Mouse (Mus musculus) midbrain, embryonic 12.5 days (tissue): Measurements from ENCODE around the gene Tfb1m. TPM values are rescaled to one million over a fixed set of nuclear protein-coding genes. Genes with fewer than 3 reads are reported as not detected.

Source experiments
- ATAC-seq: fragments of 200-750 bp; cut with Nextera tagmentation; 2 replicates; pipeline ENCODE4 v1.8.0; 2017; ENCODE audit warnings: low read depth, moderate TSS enrichment, moderate library complexity; ENCODE audit not compliant: low FRiP score
- H3K27ac ChIP-seq: fragments of 300-500 bp; sonication (generic); replicated peaks from 2 replicates; pipeline ENCODE4 v1.5.1; 2016; ENCODE audit warnings: mild to moderate bottlenecking
- H3K27me3 ChIP-seq: fragments of 300-500 bp; sonication (generic); 2 replicates; pipeline ENCODE4 v1.6.1; 2016; ENCODE audit warnings: mild to moderate bottlenecking
- H3K36me3 ChIP-seq: fragments of 300-500 bp; sonication (generic); 2 replicates; pipeline ENCODE4 v1.6.1; 2016
- H3K4me1 ChIP-seq: fragments of 300-500 bp; sonication (generic); 2 replicates; pipeline ENCODE4 v1.6.1; 2016
- H3K4me2 ChIP-seq: fragments of 300-500 bp; sonication (generic); replicated peaks from 2 replicates; pipeline ENCODE4 v1.6.1; 2016; ENCODE audit warnings: mild to moderate bottlenecking, moderate library complexity
- H3K4me3 ChIP-seq: fragments of 300-500 bp; sonication (generic); 2 replicates; pipeline ENCODE4 v1.5.1; 2016; ENCODE audit warnings: mild to moderate bottlenecking
- H3K9ac ChIP-seq: fragments of 300-500 bp; sonication (generic); replicated peaks from 2 replicates; pipeline ENCODE4 v1.6.1; 2016; ENCODE audit warnings: mild to moderate bottlenecking, moderate library complexity
- H3K9me3 ChIP-seq: fragments of 300-500 bp; sonication (generic); 2 replicates; pipeline ENCODE4 v1.6.1; 2016; ENCODE audit warnings: mild to moderate bottlenecking
- WGBS: fragments of 180-500 bp; shearing (Covaris S2); methylation state at CpG from one replicate; pipeline ENCODE4 v1.1.7; 2016; 5-methylcytosine and 5-hydroxymethylcytosine counted together
- polyA plus RNA-seq: library from polyadenylated mRNA; unstranded; fragments of >200 nt; fragmentation: Nextera tagmentation; extraction: Ambion mirVana; gene quantifications from 2 replicates; pipeline ENCODE4 v1.2.1, GENCODE M21; 2016

The Tfb1m gene
- polyA plus RNA-seq, 1 experiment from 2014 or later = 16.3 TPM

DNA sequence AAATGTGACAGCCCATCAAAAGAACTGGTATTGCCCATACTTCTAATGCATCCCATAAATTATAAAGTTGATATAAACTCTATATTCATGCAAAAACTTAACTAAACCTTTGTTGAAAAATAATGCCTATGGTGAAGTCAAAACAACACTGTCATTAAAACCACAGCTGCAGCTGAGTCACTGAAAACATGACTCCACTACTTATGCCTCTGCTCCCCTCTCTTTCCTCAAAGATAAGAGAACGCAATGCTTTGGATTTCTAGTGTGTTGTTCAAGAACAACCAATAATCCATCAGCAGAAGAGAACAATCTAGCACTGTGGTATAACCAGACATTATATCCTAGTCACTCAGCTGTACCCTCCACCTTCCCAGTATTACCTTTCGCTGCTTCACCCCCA is 17.3 kb downstream of the Tfb1m start:
- WGBS = 97% methylated on average over 2 of the region's 2 CpGs
- Histone ChIP-seq H3K27me3 (no peaks in the 10 kb centered on the region), H3K36me3 (peaks cover 9% of the 10 kb centered on the region; the same call in 1 of the 2 replicates), H3K4me2 (no peak overlapping the region), H3K9me3 (no peaks in the 10 kb centered on the region), H3K27ac (no peak overlapping the region), H3K9ac (no peak overlapping the region), H3K4me1 (no peaks in the 10 kb centered on the region), H3K4me3 (no peak overlapping the region)
- ATAC-seq = no peak

DNA sequence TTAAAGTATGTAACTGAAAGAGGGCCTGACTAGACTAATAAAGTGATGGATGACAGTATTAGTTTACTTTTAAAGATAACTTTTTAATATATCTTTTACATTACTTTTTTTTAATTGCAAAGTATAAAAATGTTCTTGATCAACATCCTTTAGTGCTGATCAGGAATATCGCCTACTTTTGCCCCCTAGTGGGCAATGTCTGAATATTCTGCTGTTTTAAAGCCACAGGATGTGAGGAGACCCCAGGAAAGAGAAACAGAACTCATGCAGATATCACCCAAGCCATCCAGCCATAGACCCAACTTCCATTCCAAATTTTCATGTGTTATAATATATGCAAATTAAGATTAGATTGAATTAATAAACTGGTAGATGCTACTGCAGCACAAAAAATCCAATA is 24.2 kb downstream of the Tfb1m start:
- Histone ChIP-seq H3K27ac (no peak overlapping the region), H3K27me3 (no peaks in the 10 kb centered on the region), H3K9me3 (no peaks in the 10 kb centered on the region), H3K4me1 (no peaks in the 10 kb centered on the region), H3K4me2 (no peak overlapping the region), H3K4me3 (no peak overlapping the region), H3K9ac (no peak overlapping the region), H3K36me3 (no peaks in the 10 kb centered on the region)
- ATAC-seq = no peak
- 22% methylated on average over 1 of the region's 1 CpGs for WGBS

DNA sequence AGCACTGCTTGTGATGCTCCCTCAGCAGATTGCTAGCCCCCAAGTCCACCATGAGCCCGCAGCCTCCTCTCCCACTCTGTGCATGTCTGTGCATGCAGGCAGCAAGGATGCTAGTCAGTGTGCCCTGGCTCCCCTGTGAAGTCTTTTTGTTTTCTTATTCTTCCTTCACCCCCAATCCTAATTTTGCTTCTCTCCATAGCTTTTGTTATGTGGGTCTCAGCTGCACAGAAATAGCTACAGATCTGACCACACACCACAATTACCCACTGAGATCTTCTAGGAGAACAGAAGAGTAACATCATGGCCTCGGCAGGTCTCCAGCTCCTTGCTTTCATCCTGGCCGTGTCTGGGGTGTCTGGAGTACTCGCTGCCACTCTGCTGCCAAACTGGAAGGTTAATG is 25.3 kb downstream of the Tfb1m start, which contains the start of gene Cldn20:
Gene Cldn20 (plus strand): TSS at position 301 of the 400 bp plus-strand sequence.
- ATAC-seq = no peak
- Histone ChIP-seq H3K4me3 (no peak within 1 kb of the TSS), H3K27me3 (no peaks in the 10 kb centered on the region), H3K9me3 (no peaks in the 10 kb centered on the region), H3K4me2 (no peak within 1 kb of the TSS), H3K4me1 (no peaks in the 10 kb centered on the region), H3K36me3 (no peaks in the 10 kb centered on the region), H3K9ac (no peak within 1 kb of the TSS), H3K27ac (no peak within 1 kb of the TSS)
- 83% methylated on average over 4 of the region's 4 CpGs for WGBS

- 84% methylated on average over 1 of the region's 1 CpGs for WGBS
- no peak for ATAC-seq
- no peak overlapping the region for H3K9ac ChIP-seq
- no peak overlapping the region for H3K27ac ChIP-seq
- H3K9me3 ChIP-seq = no peaks in the 10 kb centered on the region
- H3K36me3 ChIP-seq = no peaks in the 10 kb centered on the region
- no peaks in the 10 kb centered on the region for H3K4me1 ChIP-seq
- no peak overlapping the region for H3K4me3 ChIP-seq
- no peak overlapping the region for H3K4me2 ChIP-seq
- H3K27me3 ChIP-seq = no peaks in the 10 kb centered on the region
These were observed 25.9 kb downstream of the Tfb1m start for GRCm38 (mm10) chr17:3531641-3532040.

GRCm38 (mm10) chr17:3530549-3530948 is 27.0 kb downstream of the Tfb1m start:
- Histone ChIP-seq H3K27ac (no peak overlapping the region), H3K36me3 (no peaks in the 10 kb centered on the region), H3K9ac (no peak overlapping the region), H3K9me3 (no peaks in the 10 kb centered on the region), H3K4me1 (no peaks in the 10 kb centered on the region), H3K27me3 (no peaks in the 10 kb centered on the region), H3K4me3 (no peak overlapping the region), H3K4me2 (no peak overlapping the region)
- 58% methylated on average over 7 of the region's 7 CpGs for WGBS
- no peak for ATAC-seq

DNA sequence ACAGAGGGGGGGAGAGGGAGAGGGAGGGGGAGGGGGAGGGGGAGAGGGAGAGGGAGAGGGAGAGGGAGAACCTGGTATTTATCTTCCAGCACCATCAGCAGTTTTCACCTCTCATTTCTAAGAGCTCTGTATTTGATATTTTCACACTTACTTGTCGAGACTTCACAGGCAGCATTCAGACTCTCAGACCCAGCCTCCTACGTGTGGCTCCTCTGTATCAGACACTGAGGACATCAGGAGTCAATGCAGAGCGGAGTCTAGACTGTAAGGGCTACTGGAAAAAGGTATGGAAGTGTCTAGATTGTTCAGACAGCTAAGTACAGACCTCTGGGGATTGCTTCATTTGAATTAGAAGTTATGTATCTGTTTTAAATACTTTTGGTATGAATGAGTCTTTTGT is 28.1 kb downstream of the Tfb1m start:
- no peak for ATAC-seq
- no peak overlapping the region for H3K4me3 ChIP-seq
- WGBS = 75% methylated on average over 3 of the region's 3 CpGs
- no peak overlapping the region for H3K4me2 ChIP-seq
- H3K36me3 ChIP-seq = no peaks in the 10 kb centered on the region
- H3K27me3 ChIP-seq = no peaks in the 10 kb centered on the region
- H3K9ac ChIP-seq = no peak overlapping the region
- no peak overlapping the region for H3K27ac ChIP-seq
- H3K9me3 ChIP-seq = no peaks in the 10 kb centered on the region
- no peaks in the 10 kb centered on the region for H3K4me1 ChIP-seq

- ATAC-seq = no peak
- H3K36me3 ChIP-seq = no peaks in the 10 kb centered on the region
- H3K4me3 ChIP-seq = no peak overlapping the region
- 90% methylated on average over 6 of the region's 6 CpGs for WGBS
- H3K27ac ChIP-seq = no peak overlapping the region
- no peak overlapping the region for H3K4me2 ChIP-seq
- no peaks in the 10 kb centered on the region for H3K9me3 ChIP-seq
- H3K9ac ChIP-seq = no peak overlapping the region
- H3K27me3 ChIP-seq = no peaks in the 10 kb centered on the region
- H3K4me1 ChIP-seq = no peaks in the 10 kb centered on the region
These were observed 29.6 kb downstream of the Tfb1m start for GRCm38 (mm10) chr17:3527841-3528471.

GRCm38 (mm10) chr17:3520344-3520743 is 37.2 kb downstream of the Tfb1m start:
- Histone ChIP-seq H3K4me2 (no peak overlapping the region), H3K27me3 (no peaks in the 10 kb centered on the region), H3K9ac (no peak overlapping the region), H3K4me3 (no peak overlapping the region), H3K36me3 (0 out of 2 replicates have a peak, but pooled peaks cover 5% of the 10 kb centered on the region), H3K27ac (no peak overlapping the region), H3K4me1 (no peaks in the 10 kb centered on the region), H3K9me3 (no peaks in the 10 kb centered on the region)
- ATAC-seq = no peak
- 93% methylated on average over 5 of the region's 5 CpGs for WGBS

GRCm38 (mm10) chr17:3516406-3516805 is 41.2 kb downstream of the Tfb1m start:
- Histone ChIP-seq H3K27me3 (no peaks in the 10 kb centered on the region), H3K36me3 (0 out of 2 replicates have a peak, but pooled peaks cover 5% of the 10 kb centered on the region), H3K9ac (no peak overlapping the region), H3K4me2 (no peak overlapping the region), H3K9me3 (no peaks in the 10 kb centered on the region), H3K27ac (no peak overlapping the region), H3K4me1 (no peaks in the 10 kb centered on the region), H3K4me3 (no peak overlapping the region)
- ATAC-seq = no peak
- 36% methylated on average over 9 of the region's 9 CpGs for WGBS

GRCm38 (mm10) chr17:3515851-3516250 is 41.7 kb downstream of the Tfb1m start:
- Histone ChIP-seq H3K27ac (no peak overlapping the region), H3K4me2 (no peak overlapping the region), H3K9me3 (no peaks in the 10 kb centered on the region), H3K9ac (no peak overlapping the region), H3K4me1 (no peaks in the 10 kb centered on the region), H3K27me3 (no peaks in the 10 kb centered on the region), H3K4me3 (no peak overlapping the region), H3K36me3 (0 out of 2 replicates have a peak, but pooled peaks cover 5% of the 10 kb centered on the region)
- ATAC-seq = no peak
- 91% methylated on average over 8 of the region's 8 CpGs for WGBS

DNA sequence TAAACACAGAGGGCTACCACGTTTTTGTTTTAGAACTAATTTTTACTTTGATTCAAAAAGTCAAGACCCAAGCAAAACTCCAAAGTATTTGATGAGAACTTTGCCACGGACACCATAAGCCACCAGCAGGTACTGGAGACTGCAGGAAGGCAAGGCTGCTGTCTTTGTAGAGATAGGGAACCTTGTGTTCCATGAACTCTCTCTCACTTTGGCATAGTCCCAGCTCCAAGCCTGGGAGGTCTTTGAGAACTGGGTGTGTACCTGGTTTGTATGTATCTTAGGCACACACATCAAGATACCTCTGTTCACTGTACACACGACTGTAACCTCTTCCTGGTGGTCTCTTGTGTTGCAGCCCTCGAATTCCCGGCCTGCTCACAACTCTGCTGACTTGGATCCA is 43.3 kb downstream of the Tfb1m start:
- H3K27ac ChIP-seq = no peak overlapping the region
- H3K4me3 ChIP-seq = no peak overlapping the region
- no peak overlapping the region for H3K4me2 ChIP-seq
- H3K27me3 ChIP-seq = no peaks in the 10 kb centered on the region
- WGBS = 92% methylated on average over 5 of the region's 5 CpGs
- no peak for ATAC-seq
- no peaks in the 10 kb centered on the region for H3K4me1 ChIP-seq
- H3K9ac ChIP-seq = no peak overlapping the region
- no peaks in the 10 kb centered on the region for H3K9me3 ChIP-seq
- H3K36me3 ChIP-seq = 0 out of 2 replicates have a peak, but pooled peaks cover 5% of the 10 kb centered on the region

DNA sequence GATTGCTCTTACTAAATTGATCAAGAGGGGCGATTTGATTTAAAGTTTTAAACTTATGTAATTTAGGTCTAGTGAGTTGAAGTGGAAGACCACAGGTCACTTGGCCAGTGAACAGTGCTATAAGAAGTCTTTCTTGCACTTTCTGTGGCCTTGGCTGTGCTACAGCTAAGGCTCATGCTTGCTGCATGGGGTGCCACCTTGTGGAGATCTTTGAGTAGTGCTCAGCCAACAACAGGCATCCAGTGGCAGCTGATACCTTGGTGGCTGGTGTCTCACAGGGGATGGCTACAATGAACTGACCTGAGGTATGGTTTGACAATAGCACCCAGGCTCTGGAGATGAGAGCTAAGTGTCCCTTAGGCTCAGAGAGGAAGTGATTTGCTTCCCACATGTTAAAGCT is 47.7 kb downstream of the Tfb1m start:
- H3K4me3 ChIP-seq = no peak overlapping the region
- 13% methylated on average over 1 of the region's 1 CpGs for WGBS
- ATAC-seq = peak; percentile 79

GRCm38 (mm10) chr17:3506508-3506907 is 51.1 kb downstream of the Tfb1m start:
- Histone ChIP-seq H3K4me1 (no peaks in the 10 kb centered on the region), H3K36me3 (no peaks in the 10 kb centered on the region), H3K27ac (no peak overlapping the region), H3K4me3 (no peak overlapping the region), H3K4me2 (no peak overlapping the region), H3K9ac (no peak overlapping the region), H3K9me3 (no peaks in the 10 kb centered on the region), H3K27me3 (no peaks in the 10 kb centered on the region)
- ATAC-seq = no peak
- WGBS = 90% methylated on average over 8 of the region's 8 CpGs

More for the DNA sequence above, 47.7 kb downstream of the Tfb1m start:
- no peaks in the 10 kb centered on the region for H3K9me3 ChIP-seq
- H3K27ac ChIP-seq = no peak overlapping the region
- no peak overlapping the region for H3K9ac ChIP-seq
- no peak overlapping the region for H3K4me2 ChIP-seq
- no peaks in the 10 kb centered on the region for H3K4me1 ChIP-seq
- no peaks in the 10 kb centered on the region for H3K27me3 ChIP-seq
- no peaks in the 10 kb centered on the region for H3K36me3 ChIP-seq
